Mouse (Mus musculus) C2C12 (cell line): ENCODE results near the gene B3gat2. TPM values are rescaled to one million over a fixed set of nuclear protein-coding genes. Genes with fewer than 3 reads are reported as not detected.

Experiments used
- H3K27me3 ChIP-seq: one replicate; pipeline ENCODE4 v1.6.1; 2011; ENCODE audit not compliant: control insufficient read depth, insufficient read depth, insufficient read length
- H3K36me3 ChIP-seq: one replicate; pipeline ENCODE4 v1.6.1; 2011; ENCODE audit not compliant: control insufficient read depth, insufficient read depth
- H3K4me3 ChIP-seq: one replicate; pipeline ENCODE4 v1.5.1; 2011; ENCODE audit warnings: mild to moderate bottlenecking, control low read depth; ENCODE audit not compliant: poor library complexity, insufficient read depth, severe bottlenecking
- H3K79me2 ChIP-seq: one replicate; pipeline ENCODE4 v1.6.1; 2011; ENCODE audit not compliant: control insufficient read depth, insufficient read depth
- H3K79me3 ChIP-seq: one replicate; pipeline ENCODE4 v1.6.1; 2011; ENCODE audit warnings: low read depth, control low read depth
- H3ac ChIP-seq: one replicate; pipeline ENCODE3; 2011; ENCODE audit warnings: low read depth; ENCODE audit not compliant: control insufficient read depth, insufficient read length
- CEBPB ChIP-seq: IDR thresholded peaks from one replicate; pipeline ENCODE4 v1.6.1; 2011; ENCODE audit warnings: low read depth, mild to moderate bottlenecking, control low read depth, moderate library complexity
- CTCF ChIP-seq: IDR thresholded peaks from one replicate; pipeline ENCODE4 v1.5.1; 2011; ENCODE audit not compliant: control insufficient read depth, insufficient read depth, insufficient read length
- FOSL1 ChIP-seq: IDR thresholded peaks from one replicate; pipeline ENCODE4 v1.8.0; 2011; ENCODE audit warnings: mild to moderate bottlenecking, low read length; ENCODE audit not compliant: poor library complexity, insufficient read depth, severe bottlenecking
- MAX ChIP-seq: IDR thresholded peaks from one replicate; pipeline ENCODE4 v1.6.1; 2011; ENCODE audit warnings: mild to moderate bottlenecking, control low read depth
- MYOD1 ChIP-seq: IDR thresholded peaks from one replicate; pipeline ENCODE4 v1.6.1; 2011; ENCODE audit warnings: low read depth; ENCODE audit not compliant: control insufficient read depth, insufficient read length
- MYOG ChIP-seq: IDR thresholded peaks from one replicate; pipeline ENCODE4 v1.6.1; 2011; ENCODE audit not compliant: control insufficient read depth, insufficient read length; ENCODE audit errors: extremely low read depth
- USF1 ChIP-seq: IDR thresholded peaks from one replicate; pipeline ENCODE4 v1.6.1; 2011; ENCODE audit warnings: low read depth, mild to moderate bottlenecking, control low read depth, moderate library complexity
- polyA plus RNA-seq: library from polyadenylated mRNA; unstranded; fragments of >200 nt; fragmentation: generic; extraction: Trizol; gene quantifications from one replicate; pipeline ENCODE4 v1.2.1, GENCODE M21; 2012; ENCODE audit warnings: missing spikeins

The B3gat2 gene
- polyA plus RNA-seq, 1 experiment, result 0.11 TPM

- Histone ChIP-seq H3ac (no peak overlapping the region), H3K4me3 (no peak overlapping the region), H3K79me2 (no peaks in the 10 kb centered on the region), H3K36me3 (no peaks in the 10 kb centered on the region), H3K27me3 (no peaks in the 10 kb centered on the region), H3K79me3 (no peaks in the 10 kb centered on the region)
- no peak for TF ChIP-seq CEBPB
- no peak for TF ChIP-seq FOSL1
- no peak for TF ChIP-seq MYOD1
- no peak for TF ChIP-seq MYOG
- TF ChIP-seq MAX, result no peak
- no peak for TF ChIP-seq USF1
- TF ChIP-seq CTCF, result no peak
Measured at GRCm38 (mm10) chr1:23750864-23751532, 10.6 kb upstream of the B3gat2 start.

- Histone ChIP-seq H3K79me3 (no peaks in the 10 kb centered on the region), H3K4me3 (no peak overlapping the region)
Measured at GRCm38 (mm10) chr1:23753091-23753490, 8.5 kb upstream of the B3gat2 start.

GRCm38 (mm10) chr1:23753591-23753990 is 8.0 kb upstream of the B3gat2 start:
- no peaks in the 10 kb centered on the region for H3K79me2 ChIP-seq
- no peak overlapping the region for H3K4me3 ChIP-seq
- H3K27me3 ChIP-seq, result no peaks in the 10 kb centered on the region
- TF ChIP-seq USF1 (no peak), FOSL1 (no peak), MAX (no peak), MYOD1 (no peak), CEBPB (no peak), MYOG (no peak), CTCF (no peak)
- no peak overlapping the region for H3ac ChIP-seq
- H3K79me3 ChIP-seq, result no peaks in the 10 kb centered on the region
- no peaks in the 10 kb centered on the region for H3K36me3 ChIP-seq

More at GRCm38 (mm10) chr1:23753091-23753490, 8.5 kb upstream of the B3gat2 start:
- no peaks in the 10 kb centered on the region for H3K79me2 ChIP-seq
- TF ChIP-seq MYOG (no peak), MAX (no peak), CTCF (no peak), USF1 (no peak), MYOD1 (no peak), CEBPB (no peak), FOSL1 (no peak)
- no peak overlapping the region for H3ac ChIP-seq
- H3K27me3 ChIP-seq, result no peaks in the 10 kb centered on the region
- no peaks in the 10 kb centered on the region for H3K36me3 ChIP-seq

GRCm38 (mm10) chr1:23754340-23754739 is 7.2 kb upstream of the B3gat2 start:
- H3ac ChIP-seq, result no peak overlapping the region
- H3K4me3 ChIP-seq, result no peak overlapping the region
- TF ChIP-seq CTCF (no peak), MYOD1 (no peak), USF1 (no peak), MYOG (no peak), CEBPB (no peak), FOSL1 (no peak), MAX (no peak)
- H3K36me3 ChIP-seq, result no peaks in the 10 kb centered on the region
- no peaks in the 10 kb centered on the region for H3K79me2 ChIP-seq
- H3K27me3 ChIP-seq, result no peaks in the 10 kb centered on the region
- no peaks in the 10 kb centered on the region for H3K79me3 ChIP-seq

- Histone ChIP-seq H3K79me2 (no peaks in the 10 kb centered on the region), H3K79me3 (no peaks in the 10 kb centered on the region), H3ac (no peak overlapping the region), H3K4me3 (no peak overlapping the region), H3K36me3 (no peaks in the 10 kb centered on the region), H3K27me3 (peaks cover 5% of the 10 kb centered on the region)
- TF ChIP-seq MAX, result no peak
- no peak for TF ChIP-seq CEBPB
- TF ChIP-seq FOSL1, result no peak
- TF ChIP-seq CTCF, result no peak
- no peak for TF ChIP-seq MYOD1
- TF ChIP-seq MYOG, result no peak
- no peak for TF ChIP-seq USF1
Measured at GRCm38 (mm10) chr1:23754967-23755366, 6.6 kb upstream of the B3gat2 start.

GRCm38 (mm10) chr1:23762136-23762687 is 659 bp downstream of the B3gat2 start:
- Histone ChIP-seq H3K79me3 (no peaks in the 10 kb centered on the region), H3K79me2 (no peaks in the 10 kb centered on the region), H3K36me3 (no peaks in the 10 kb centered on the region), H3K27me3 (peaks cover 40% of the 10 kb centered on the region), H3ac (no peak overlapping the region), H3K4me3 (no peak overlapping the region)
- TF ChIP-seq USF1, result no peak
- no peak for TF ChIP-seq MYOD1
- TF ChIP-seq MYOG, result no peak
- TF ChIP-seq MAX, result no peak
- TF ChIP-seq CEBPB, result no peak
- TF ChIP-seq FOSL1, result no peak
- no peak for TF ChIP-seq CTCF
